Mouse (Mus musculus) heart, adult 2 months (tissue): ENCODE results near the gene Bbs4.

Source experiments
- CTCF ChIP-seq: fragments of 200-600 bp; IDR thresholded peaks from 2 replicates; pipeline ENCODE4 v1.8.1; 2022; ENCODE audit warnings: antibody characterized with exemption, mild to moderate bottlenecking, moderate library complexity
- EP300 ChIP-seq: fragments of 200-500 bp; IDR thresholded peaks from 2 replicates; pipeline ENCODE4 v1.6.1; 2011; ENCODE audit warnings: low read depth, low read length, control low read depth; ENCODE audit not compliant: insufficient read depth
- POLR2A ChIP-seq: fragments of 200-500 bp; IDR thresholded peaks from 2 replicates; pipeline ENCODE4 v1.6.1; 2011; ENCODE audit warnings: mild to moderate bottlenecking, low read depth, low read length, control low read depth; ENCODE audit not compliant: insufficient read depth

DNA sequence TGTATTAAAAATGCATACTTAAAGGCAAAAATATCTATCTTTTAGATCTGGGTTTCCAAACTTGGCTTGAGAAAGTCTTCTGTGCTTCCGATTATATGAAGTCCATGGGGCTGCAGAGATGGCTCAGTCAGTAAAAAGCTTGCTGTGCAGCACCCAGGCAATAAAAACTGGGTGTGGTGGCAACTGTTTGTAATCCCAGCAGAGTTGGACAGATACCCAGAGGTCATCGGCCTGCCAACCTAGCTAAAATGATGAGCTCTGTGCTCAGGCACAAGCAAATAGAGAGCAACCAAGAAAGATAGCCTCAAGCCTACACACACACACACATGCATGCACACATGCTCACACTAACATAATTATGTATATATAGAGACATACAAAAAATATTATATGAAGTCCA, 75.1 kb downstream of the Bbs4 start:
- TF ChIP-seq EP300 (no peak), CTCF (no peak), POLR2A (no peak)
